Mouse (Mus musculus): Measurements from ENCODE around the gene Olfr960. TPM values are rescaled to one million over a fixed set of nuclear protein-coding genes. Genes with fewer than 3 reads are reported as not detected.

Olfr960 gene
- total RNA-seq (2023), result not detected

DNA sequence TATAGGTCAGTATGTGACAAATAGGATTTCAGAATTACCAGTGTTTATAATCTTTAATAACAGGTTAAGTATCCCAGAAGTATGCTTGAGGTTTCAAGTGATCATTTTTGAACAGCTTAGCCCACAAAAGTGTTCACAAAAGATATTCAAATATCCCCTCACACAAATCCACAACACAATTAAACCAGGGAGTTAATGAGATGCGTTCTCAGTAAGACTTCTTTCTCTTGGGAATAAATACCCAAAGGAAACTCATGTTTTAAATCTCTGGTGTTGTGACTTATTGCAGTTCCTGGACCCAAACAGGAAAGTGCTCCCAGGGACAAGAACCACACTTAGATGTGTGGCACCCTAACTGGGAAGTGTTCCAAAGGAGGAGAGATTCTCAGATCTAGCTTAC, at the start of gene Olfr960:
Gene Olfr960 (plus strand): TSS at position 301 of the 400 bp plus-strand sequence.

DNA sequence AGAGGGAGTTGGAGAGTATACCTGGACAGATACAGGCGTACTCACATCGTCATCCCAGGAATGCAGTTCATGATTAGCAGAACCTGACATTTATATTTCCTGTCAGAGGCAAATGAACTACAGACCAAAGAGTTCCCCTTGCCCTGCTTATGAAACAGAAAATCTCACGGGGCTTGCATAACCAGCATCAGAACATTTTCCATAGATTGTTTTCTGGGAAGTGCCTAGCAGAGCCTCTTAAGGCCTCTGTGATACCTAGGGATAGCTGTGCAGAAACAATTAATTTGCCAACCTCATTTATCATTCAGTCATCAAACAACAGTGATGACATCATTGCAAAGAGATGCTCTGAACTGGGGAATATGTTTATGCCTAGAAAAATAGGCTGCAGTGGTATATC, 45.7 kb upstream of the Olfr960 start, which contains the start of gene Olfr959:
Gene Olfr959 (minus strand): TSS at position 101 of the 400 bp plus-strand sequence.

DNA sequence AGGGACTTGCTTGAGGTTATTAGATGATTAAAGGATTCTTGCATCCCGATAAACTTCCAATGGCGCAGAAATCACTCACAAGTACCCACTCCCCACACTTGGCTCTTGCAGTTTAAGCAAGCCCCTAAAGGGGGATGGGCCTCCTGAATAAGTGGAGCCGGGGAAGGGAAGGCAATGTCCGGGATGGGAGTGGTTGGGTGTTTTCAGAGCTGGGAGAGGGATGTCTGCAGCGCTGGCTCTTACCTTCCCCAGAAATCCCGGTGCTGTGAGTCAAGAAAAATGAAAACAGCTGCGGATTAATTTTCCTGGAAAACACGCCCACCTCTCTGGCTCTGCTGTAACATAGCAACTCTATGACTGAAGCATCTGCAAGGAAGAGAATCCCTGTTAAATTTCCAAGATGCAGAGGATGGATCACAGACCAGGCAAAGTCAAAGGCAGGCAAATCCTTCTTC, 17.1 kb upstream of the Olfr960 start, which contains the start of gene AW551984:
Gene AW551984 (minus strand): TSS at position 405 of the 455 bp plus-strand sequence.

DNA sequence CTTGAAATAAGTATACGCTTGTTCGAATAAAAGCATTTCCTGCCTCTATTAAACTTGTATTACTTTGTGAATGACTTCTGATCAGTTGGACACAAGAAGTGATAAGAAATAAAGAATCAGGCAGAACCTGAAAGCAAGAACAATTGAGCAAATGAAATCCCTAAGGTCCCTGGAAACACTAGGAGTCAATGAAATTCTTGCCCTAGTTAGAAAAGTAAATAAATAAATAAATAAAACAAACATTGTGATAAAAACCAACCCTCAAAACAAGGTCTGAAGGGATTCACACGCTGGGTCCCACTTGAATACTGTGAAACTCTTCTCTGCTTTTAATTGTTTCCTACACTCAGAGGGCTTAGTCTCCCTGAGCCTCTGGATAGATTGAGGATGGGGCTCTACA, 10.8 kb upstream of the Olfr960 start, which contains the start of gene Olfr148:
Gene Olfr148 (plus strand): TSS at position 301 of the 400 bp plus-strand sequence.

DNA sequence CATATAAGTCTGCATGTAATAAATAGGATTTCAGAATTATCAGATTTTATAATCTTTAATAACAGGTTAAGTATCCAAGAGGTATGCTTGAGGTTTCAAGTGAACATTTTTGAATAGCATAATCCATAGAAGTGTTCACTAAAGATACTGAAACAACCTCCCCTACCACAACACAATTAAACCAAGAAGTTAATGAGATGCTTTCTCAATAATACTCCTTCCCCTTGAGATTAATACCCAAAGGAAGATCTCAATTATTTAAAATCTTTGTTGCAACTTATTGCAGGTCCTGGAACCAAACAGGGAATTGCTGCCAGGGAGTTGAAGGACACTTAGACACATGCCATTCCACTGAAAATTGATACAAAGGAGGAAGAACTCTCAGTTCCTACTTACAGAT, 23.6 kb downstream of the Olfr960 start, which contains the start of gene Olfr961:
Gene Olfr961 (plus strand): TSS at position 301 of the 400 bp plus-strand sequence.

DNA sequence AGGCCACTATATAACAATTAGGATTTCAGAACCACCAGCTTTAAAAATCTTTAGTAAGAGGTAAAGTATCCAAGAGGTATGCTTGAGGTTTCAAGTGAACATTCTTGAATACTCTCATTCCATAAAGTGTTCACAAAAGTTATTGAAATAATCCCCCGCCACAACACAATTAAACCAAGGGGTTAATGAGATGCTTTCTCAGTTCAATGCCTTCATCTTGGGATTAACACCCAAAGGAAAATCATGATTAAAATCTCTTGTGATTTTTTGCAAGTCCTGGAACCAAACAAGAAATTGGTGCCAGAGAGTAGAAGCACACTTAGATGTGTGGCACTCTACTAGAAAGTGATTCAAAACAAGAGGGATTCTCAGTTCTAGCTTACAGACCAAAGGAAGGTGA, 45.7 kb downstream of the Olfr960 start, which contains the start of gene Olfr963:
Gene Olfr963 (plus strand): TSS at position 301 of the 400 bp plus-strand sequence.

Other genes with a start within 250 kb of the Olfr960 start
- not detected for gene Olfr951, start 234.0 kb upstream of the Olfr960 start, total RNA-seq (2023)
- not detected for gene Olfr952, start 194.2 kb upstream of the Olfr960 start, total RNA-seq (2023)
- not detected for gene Olfr954, start 164.7 kb upstream of the Olfr960 start, total RNA-seq (2023)
- not detected for gene Olfr955, start 149.4 kb upstream of the Olfr960 start, total RNA-seq (2023)
- not detected for gene Olfr44, start 127.4 kb upstream of the Olfr960 start, total RNA-seq (2023)
- gene Olfr957, start 105.6 kb upstream of the Olfr960 start, total RNA-seq (2023), result not detected
- gene Olfr958, start 67.3 kb upstream of the Olfr960 start, total RNA-seq (2023), result not detected
- gene Olfr959, start 45.8 kb upstream of the Olfr960 start, total RNA-seq (2023), result not detected
- gene AW551984, start 17.0 kb upstream of the Olfr960 start, total RNA-seq (2023), result not detected
- not detected for gene Olfr148, start 10.7 kb upstream of the Olfr960 start, total RNA-seq (2023)
- not detected for gene Olfr961, start 23.7 kb downstream of the Olfr960 start, total RNA-seq (2023)
- not detected for gene Olfr963, start 45.8 kb downstream of the Olfr960 start, total RNA-seq (2023)
- gene Olfr149, start 85.7 kb downstream of the Olfr960 start, total RNA-seq (2023), result not detected
- not detected for gene Olfr965, start 90.0 kb downstream of the Olfr960 start, total RNA-seq (2023)
- gene Olfr150, start 109.6 kb downstream of the Olfr960 start, total RNA-seq (2023), result not detected
- not detected for gene Olfr967, start 124.9 kb downstream of the Olfr960 start, total RNA-seq (2023)
- gene Olfr968, start 161.9 kb downstream of the Olfr960 start, total RNA-seq (2023), result not detected
- not detected for gene Olfr969, start 169.6 kb downstream of the Olfr960 start, total RNA-seq (2023)
- gene Olfr970, start 187.5 kb downstream of the Olfr960 start, total RNA-seq (2023), result not detected
- gene Olfr971, start 215.5 kb downstream of the Olfr960 start, total RNA-seq (2023), result not detected
- not detected for gene Olfr972, start 245.0 kb downstream of the Olfr960 start, total RNA-seq (2023)

Data from B cell, adult 67 days (primary cell).